Mouse (Mus musculus) 3134 (cell line): ENCODE data around the gene Tmem204.

Experiments
- DNase-seq: peaks from one replicate; pipeline ENCODE4 v3.0.0-alpha.2; 2011; ENCODE audit warnings: low spot score; ENCODE audit not compliant: insufficient read length; ENCODE audit errors: extremely low read depth

Gene Tmem204

DNA sequence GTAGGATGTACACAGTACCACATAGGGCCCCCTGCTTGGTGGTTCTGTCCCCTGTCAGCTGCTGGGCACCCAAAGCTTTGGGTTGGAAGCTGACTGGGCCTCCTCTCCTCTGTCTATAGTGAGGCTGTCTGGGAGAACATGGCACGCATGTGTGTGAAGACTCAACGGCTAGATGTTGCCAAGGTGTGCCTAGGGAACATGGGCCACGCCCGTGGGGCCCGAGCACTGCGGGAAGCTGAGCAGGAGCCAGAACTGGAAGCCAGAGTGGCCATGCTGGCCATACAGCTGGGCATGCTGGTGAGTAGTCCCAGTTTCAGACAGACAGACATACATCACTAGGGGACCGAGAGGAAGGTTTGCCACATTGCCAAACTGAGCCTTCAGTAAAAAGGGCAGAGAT, 3.3 kb upstream of the Tmem204 start:
- DNase-seq = no peak

DNA sequence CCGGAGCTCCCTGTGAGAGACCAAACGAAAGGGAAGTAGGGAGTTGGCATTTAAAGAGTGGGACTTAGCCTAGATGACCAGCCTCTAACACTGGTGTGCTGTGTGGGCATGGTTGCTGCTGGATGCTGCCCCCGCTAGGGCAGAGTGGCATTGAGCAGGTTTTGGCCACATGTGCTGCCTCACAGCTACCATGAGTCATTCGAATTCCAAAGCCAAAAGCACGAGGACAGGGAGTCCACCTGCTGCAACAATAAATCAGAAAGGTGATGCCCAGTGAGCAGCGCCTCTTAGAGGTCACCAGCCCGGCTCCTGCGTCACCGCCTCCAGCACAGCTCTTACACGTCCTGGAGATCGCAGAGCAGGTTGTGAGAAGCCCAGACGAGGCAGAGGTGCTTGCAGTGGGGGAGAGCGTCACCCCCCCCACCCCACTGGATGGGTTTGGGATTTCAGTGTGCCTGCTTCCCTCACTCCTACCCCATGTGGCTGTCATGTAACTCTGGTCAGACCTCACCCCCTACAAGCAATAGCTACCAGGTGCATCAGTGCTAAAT, 1.5 kb upstream of the Tmem204 start:
- no peak for DNase-seq

DNA sequence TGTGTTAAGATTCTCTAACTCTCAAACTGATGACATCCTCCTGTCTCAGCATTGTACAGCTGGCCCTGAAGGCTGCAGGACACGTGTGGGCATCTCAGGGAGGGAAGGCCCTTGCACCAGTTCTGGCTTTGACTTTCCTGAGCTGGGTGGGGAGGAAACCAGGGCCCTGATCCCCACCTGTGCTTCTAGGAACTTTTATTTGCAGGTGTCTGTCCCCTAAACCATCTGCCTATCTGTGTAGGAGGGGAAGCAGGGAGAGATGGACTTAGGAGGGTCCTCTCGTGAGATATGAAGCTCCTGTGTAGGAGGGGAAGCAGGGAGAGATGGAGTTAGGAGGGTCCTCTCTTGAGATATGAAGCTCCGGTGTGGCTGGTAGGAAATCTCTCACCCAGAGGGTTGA, 504 bp downstream of the Tmem204 start:
- DNase-seq = no peak

DNA sequence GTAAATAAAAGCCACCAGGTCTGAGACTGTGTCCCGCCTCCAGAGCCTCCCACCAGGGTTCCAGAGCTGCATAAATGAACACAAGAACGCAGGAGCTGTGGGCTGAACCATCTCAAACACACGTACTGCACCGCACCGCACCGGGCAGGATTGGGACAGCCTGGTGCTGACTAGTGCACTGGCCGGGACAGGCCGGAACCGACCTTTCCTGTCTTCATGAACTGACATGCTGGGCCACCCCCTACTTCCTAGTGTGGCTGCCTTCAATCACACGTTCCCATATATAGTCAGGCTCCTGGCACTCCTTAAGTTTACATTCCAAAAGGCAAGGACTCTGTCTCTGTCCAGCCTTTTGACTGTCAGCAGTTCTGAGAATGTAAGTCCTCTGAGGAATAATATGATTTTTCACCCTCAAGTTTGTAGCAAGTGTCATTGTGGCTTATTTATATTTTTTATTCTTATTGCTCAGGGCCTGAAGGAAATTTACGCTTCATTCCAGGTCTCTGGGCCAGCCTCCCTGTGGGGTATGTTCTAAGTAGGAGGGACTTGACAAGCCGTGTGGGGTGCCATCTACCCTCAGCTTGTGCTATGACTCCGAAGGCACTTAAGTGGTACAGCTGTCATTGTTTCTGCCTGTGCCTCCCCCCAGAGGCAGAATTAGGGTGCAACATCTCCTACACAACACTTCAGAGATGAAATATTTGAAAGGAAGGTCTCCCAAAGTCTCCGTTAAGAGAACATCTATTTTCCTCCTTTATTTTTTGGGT, 1.1 kb downstream of the Tmem204 start:
- no peak for DNase-seq

GRCm38 (mm10) chr17:25080960-25081381, 2.4 kb downstream of the Tmem204 start:
- DNase-seq = no peak

DNA sequence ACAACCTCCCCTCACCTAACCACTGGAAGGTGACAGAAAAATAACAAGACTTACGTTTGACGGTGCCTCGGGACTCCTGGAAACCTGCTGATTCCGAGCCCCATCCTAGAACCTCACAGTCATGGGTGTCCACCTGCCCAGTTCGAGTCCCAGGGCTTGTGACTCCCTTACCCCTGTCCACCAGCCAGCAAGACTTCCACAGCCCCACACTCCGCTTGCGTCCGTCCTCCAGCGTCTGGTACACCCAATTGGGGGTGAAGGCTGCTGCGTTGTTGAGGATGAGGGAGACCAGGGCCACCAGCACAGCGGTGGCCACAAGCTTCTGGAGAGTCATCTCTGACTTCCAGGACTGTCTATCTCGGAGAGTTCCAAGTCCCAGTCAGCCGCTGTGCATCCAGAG, 3.2 kb downstream of the Tmem204 start:
- DNase-seq = no peak

GRCm38 (mm10) chr17:25077771-25078372, 5.5 kb downstream of the Tmem204 start:
- no peak for DNase-seq

DNA sequence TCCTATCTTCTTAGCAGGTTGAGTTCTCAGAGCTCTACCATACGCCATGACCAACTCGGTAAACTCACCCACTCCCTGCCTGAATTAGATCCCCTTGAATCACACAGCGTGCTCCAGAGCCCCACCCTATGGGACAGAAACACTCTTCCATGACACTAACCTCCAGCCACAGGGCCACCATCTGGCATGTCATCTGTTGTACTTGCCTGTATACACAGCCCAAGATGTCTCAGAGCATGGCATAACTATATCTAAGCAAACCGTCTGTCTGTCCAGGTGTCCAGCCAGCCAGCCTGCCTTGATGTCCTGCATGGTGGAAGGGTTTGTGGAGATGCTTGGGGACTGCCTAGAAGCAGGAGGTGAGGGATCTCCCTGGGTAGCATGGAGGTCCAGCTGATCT, 6.5 kb downstream of the Tmem204 start:
- no peak for DNase-seq

DNA sequence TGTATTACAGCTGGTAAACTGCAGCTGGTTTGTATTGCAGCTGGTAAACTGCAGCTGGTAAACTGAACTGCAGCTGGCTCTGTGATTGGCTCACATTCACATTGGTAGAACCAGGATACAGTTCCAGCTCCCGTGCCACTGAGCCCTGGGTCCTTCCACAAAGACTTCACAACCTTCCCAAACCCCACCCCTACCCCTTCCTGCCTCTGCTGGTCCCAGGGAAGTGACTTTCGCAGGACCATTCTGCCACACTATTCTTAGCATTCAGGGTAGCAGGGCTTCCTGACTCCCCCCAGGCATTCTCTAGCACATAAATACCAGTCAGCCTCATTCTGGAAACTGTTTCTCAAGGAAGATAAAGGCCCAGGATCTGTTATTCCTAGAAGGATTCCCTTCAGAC, 14.7 kb downstream of the Tmem204 start:
- DNase-seq = no peak

DNA sequence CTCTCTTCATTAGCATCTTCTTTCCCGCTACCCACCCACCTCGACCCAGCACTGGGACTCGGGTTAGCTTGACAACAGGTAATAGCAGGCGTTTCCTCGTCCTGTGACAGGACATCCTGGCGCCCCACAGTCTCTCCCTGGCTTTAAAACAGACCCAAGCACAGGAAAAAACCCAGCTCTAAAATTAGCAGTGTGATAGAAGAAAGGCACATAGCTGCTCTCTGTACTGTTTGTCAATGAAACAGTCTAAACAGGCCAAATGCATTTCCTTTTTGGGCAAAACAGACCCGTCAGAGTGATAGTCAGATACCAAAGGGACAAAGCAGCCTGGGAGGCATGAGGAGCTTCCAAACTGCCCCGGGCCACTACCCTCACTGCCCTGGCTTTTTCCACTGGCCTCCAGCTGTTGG, 15.9 kb downstream of the Tmem204 start:
- DNase-seq = no peak

GRCm38 (mm10) chr17:25066595-25066994, 16.8 kb downstream of the Tmem204 start:
- DNase-seq = no peak

- no peak for DNase-seq
Measured at GRCm38 (mm10) chr17:25065189-25065588, 18.2 kb downstream of the Tmem204 start.

DNA sequence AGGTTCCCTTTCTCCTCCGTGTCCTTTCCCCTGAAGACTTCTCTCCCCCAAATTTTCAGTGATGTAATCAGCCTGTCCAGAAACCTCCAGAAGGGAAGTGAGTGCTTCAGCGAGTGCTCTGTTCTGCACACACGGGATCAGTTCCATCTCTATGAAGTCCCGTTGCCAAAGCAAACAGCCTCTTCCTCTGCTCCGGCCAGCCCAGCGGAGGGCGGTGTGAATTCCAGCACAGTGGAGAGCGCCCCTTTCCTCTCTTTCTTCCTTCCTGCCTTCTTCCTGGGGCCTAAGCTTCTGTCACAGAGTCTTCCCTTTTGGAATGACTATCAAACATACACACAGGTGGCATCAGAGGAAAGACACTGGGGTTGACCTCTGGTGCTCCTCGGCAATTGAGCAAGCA, 19.0 kb downstream of the Tmem204 start:
- DNase-seq = no peak

- DNase-seq = no peak
Measured at GRCm38 (mm10) chr17:25063872-25064271, 19.5 kb downstream of the Tmem204 start.

GRCm38 (mm10) chr17:25063261-25063660, 20.1 kb downstream of the Tmem204 start:
- no peak for DNase-seq

DNA sequence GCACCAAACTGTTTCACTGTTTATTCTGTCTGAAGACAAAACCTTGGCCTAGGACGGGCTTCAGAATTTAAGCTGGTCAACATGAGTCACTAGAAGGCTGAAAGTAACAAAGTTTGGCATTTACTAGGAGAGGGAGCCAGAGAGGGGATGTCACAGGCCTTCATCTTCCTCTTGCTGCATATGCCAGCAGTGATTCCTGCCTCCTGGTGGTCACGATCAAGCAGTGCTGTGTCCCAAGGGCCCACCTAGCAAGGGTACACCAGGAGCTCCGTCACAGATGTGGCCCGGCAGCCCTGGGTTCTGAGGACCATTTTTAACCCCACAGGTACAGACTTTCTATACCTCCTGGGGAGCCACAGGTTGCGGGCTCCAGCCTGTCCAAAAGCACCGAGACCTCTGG, 26.4 kb downstream of the Tmem204 start:
- no peak for DNase-seq

GRCm38 (mm10) chr17:25053274-25053673, 30.1 kb downstream of the Tmem204 start:
- no peak for DNase-seq

DNA sequence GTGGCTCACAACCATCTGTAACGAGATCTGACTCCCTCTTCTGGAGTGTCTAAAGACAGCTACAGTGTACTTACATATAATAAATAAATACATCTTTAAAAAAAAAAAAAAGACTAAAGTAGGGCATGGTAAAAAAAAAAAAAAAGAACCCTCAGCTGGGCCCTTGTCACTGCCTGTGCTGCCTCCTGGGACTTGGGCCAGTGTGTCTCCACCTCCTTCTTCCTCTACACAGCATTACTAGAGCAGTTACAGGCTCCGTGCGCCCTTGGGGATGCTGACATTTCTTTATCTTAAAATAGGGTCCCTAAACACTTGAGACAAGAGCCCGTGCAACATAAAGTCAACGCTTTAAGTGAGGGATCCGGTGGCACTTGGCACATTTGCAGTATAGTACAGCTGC, 36.2 kb downstream of the Tmem204 start:
- no peak for DNase-seq

DNA sequence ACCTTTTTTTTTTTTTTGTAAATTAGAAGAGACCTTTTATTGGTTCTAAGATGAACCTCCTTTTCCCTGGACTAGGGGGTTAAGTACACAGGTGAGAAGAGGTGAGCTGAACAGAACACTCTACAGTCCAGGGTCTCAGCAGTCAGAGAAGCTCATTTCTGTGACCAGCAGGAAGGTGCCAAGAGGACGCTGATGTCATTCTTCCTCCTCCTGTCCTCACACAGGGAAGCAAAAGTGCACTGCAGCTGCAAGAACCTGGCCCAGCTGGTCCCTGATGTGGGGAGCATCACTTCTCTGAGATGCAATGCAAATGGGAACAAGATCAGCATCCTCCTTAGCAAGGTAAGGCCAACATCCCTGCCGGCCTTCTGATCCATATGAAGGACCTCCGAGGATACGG, 38.1 kb downstream of the Tmem204 start:
- no peak for DNase-seq

DNA sequence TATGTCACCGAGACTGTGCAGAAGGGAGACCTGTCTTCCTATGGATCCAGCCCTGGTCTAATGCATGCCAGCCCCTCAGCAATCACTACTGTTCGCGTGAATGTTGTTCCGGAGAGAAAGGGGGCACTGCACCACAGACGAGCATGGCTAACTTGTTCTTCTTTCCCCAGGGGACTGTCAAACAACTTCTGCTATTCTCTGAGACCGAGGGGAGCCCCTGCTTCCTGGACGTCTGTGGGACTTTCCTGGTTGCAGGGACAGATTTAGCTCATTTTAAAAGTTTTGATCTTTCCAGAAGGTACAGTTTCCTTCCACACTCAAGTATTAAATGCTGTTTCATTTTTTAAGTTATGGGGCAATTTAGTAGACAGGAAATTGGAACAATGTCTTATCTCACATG, 38.5 kb downstream of the Tmem204 start:
- no peak for DNase-seq

DNA sequence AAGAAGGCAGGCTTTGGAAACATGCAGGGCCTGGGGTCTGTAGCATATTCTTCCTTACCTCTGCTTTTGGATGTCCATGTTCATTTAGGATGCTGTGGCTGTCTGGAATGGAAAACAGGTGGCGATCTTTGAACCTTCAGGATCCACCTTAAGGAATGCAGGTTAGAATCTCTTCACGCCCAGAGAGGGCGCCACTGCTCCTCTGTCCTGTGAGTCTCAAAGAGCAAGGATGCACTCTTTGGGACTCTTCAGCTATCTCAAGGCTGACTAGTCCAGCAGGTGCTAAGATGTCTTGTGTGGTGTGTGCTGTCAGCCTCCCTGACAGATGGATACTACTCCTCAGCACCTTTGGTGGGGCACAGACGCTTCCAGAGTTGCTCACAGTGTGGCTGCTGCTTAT, 47.2 kb downstream of the Tmem204 start:
- no peak for DNase-seq
